Mouse (Mus musculus): ENCODE measurements around the gene Trappc10.

Gene Trappc10

GRCm38 (mm10) chr10:78244438-78245224 is at the start of gene Trappc10:
Trappc10 (minus strand) TSS chr10:78244641.
- peak; percentile 83 to 87 for DNase-seq

GRCm38 (mm10) chr10:78293576-78293975 is 49.1 kb upstream of the Trappc10 start:
- DNase-seq: no peak

- DNase-seq: no peak
Measured at GRCm38 (mm10) chr10:78292381-78292780, 47.9 kb upstream of the Trappc10 start.

GRCm38 (mm10) chr10:78290730-78291535 is 46.5 kb upstream of the Trappc10 start:
- no peak for DNase-seq

GRCm38 (mm10) chr10:78288896-78289295 is 44.5 kb upstream of the Trappc10 start:
- DNase-seq: no peak

GRCm38 (mm10) chr10:78288135-78288534 is 43.7 kb upstream of the Trappc10 start:
- no peak for DNase-seq

- no peak for DNase-seq
Measured at GRCm38 (mm10) chr10:78287465-78288132, 43.2 kb upstream of the Trappc10 start.

DNA sequence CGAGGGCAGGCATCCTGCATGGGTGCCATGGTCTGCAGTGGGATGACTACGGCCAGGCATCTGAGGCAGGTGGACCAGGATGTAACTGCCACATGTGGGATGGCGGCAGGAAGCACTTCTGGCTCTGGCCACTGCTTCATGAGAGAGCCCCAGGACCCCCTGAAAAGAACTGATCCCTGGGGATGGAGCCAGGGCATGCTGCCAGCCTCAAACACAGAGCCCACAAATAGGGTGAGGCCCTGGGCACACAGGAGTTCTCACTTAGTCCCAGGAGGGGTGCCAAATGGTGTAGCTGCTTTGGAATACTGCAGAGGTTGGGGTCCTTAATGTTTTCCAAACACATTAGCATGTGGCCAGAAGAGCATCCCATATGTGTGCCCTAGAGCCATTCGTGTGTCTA is 41.5 kb upstream of the Trappc10 start:
- no peak for DNase-seq

- no peak for DNase-seq
Measured at GRCm38 (mm10) chr10:78285409-78285808, 41.0 kb upstream of the Trappc10 start.

DNA sequence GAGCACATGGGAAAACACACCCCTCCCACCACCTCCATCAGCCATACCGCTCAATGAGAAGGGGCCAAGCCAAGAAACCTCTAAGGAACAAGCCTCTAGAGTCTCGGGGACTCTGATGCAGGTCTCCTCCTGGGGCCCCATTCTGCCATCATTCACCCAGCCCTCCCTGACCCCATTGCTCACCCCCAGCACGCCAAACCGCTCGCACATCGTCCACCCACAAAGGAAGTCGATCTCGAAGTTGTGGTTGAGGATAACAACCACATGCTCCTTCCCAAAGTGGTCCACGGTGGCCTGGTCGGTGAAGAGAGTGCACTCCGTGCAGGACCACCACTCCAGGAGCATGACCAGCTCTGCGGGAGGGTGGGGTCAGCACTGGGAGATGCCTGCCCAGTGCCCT is 40.4 kb upstream of the Trappc10 start:
- no peak for DNase-seq

GRCm38 (mm10) chr10:78282411-78282810 is 38.0 kb upstream of the Trappc10 start:
- DNase-seq: no peak

DNA sequence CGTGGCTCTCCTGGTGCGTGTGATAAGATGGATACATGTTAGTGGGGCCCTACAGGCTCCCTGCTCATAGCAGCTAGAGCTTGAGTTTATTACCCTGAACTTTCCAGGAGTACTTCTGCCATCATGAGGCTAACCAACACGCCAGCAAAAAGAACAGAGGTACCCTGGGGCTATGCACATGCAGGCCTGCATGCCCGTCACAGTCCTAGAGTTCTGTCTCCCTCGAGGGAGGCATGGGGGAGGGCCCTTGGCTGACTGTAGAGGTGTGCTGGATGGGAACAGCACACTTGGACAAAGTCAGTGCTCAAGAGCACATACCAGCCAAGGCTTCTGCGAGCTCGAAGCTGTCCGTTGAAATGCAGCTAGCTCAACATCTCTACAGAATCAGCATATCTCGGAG is 36.0 kb upstream of the Trappc10 start:
- no peak for DNase-seq

GRCm38 (mm10) chr10:78279210-78279609 is 34.8 kb upstream of the Trappc10 start:
- DNase-seq: peak; percentile 41 to 50

- DNase-seq: no peak
Measured at GRCm38 (mm10) chr10:78277835-78278234, 33.4 kb upstream of the Trappc10 start.

DNA sequence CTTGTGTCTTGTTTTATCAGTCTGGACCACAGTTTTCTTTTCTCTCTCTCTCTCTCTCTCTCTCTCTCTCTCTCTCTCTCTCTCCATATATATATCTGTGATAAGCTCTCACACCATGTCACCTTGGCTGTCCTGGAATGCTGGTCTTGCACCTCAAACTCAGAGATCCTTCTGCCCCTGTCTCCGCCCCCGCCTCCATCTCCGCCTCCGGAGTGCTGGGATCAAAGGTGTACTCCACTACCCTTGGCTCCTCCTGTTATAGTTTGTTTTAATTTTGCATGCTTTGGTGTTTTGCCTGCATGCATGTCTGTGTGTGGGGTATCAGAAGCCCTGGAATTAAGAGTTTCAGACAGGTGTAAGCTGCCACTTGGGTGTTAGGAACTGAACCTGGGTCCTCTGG is 31.8 kb upstream of the Trappc10 start:
- no peak for DNase-seq

DNA sequence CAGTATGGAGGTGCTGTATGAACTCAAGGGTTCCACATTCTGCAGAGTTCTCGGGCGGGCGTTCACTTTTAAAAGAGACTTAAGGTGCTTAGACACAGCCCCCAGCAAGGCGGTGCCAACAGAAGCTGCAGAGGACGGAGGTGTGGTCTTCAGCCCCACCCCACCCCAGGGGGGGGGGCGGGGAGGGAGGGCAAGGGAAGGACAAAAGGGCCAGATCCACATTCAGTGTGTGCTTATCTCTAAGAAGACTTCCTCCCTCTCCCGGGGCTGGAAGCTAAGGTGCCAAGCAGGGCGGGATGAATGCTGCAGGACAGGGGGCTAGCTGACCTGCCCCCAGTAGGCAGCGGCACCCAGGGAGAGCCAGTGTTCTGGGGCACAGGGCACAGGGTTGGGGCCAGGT is 28.5 kb upstream of the Trappc10 start:
- no peak for DNase-seq

DNA sequence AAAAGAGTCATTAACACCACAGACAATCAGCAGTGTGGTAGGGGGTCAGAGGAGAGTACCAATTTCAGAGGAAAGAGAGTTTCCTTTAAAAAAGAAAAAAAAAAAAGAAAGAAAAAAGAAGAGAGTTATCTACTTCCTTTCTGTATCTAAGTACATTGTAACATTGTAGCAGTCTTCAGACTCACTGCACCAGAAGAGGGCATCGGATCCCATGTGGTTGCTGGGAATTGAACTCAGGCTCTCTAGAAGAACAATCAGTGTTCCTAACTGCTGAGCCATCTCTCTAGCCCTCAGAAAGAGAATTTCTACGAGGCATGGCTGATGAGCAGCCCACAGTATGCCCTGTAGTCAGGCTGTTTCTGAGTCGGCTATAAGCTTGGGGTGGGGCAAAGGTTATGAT is 21.4 kb upstream of the Trappc10 start:
- DNase-seq: no peak

GRCm38 (mm10) chr10:78264735-78265134 is 20.3 kb upstream of the Trappc10 start:
- no peak for DNase-seq

DNA sequence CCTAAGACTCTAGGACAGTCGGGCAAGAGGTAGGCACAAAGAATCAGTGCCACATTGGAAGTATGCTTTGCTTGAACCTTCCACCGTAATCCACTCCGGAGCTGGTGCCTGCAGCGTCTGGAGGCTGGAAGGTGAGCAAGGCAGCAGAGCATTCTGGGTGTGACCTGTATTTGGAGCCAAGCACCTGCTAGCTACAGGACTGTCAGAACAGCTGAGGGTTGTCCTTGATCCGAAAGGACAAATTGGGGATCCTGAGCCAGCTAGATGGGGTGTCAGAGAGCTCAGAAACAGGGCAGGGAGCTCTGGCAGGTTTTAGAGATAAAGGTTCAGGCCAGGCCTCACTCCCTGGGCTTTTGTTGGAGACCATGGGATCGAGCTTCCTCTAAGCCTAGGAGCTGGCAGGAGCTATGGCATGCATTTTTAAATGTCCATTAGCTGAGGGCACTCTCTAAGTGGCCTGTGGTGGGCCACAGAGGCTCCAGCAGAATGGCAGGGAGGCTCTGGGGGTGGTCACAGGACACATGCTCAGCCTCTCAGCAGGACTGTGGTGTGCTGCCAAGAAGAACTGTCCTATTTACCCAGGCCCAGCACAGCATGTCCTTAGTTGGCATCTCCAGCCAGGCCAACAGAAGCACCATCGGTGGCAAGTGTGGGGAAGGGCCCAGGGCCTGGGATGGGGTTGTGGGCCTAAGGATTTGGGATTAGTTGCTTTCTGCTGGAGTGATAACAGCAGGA is 16.6 kb upstream of the Trappc10 start:
- DNase-seq: no peak

DNA sequence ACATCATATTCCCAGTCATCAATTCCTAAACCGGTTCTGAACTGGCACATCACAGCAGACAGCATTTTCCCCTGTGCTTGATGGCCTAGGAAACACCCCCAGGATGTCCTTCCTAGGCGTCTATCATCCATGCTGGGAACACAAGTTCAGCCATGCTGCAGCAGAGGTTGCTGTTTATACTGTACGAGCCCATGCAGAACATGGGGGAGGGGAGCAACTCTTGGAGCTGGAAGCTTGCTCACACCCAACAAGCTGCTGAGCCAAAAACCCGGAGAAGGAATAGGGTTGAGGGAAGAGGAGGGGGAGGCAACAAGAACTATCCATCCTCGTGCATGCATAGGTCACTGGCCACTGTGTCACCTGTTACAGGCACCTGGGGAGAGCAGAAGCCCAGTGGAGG is 15.9 kb upstream of the Trappc10 start:
- no peak for DNase-seq

GRCm38 (mm10) chr10:78259702-78260101 is 15.3 kb upstream of the Trappc10 start:
- DNase-seq: no peak

- DNase-seq: no peak
Measured at GRCm38 (mm10) chr10:78259230-78259629, 14.8 kb upstream of the Trappc10 start.

- no peak for DNase-seq
Measured at GRCm38 (mm10) chr10:78258142-78258675, 13.8 kb upstream of the Trappc10 start.
